Mouse (Mus musculus) limb, embryonic 13.5 days (tissue): ENCODE data around the gene Eipr1. TPM values are rescaled to one million over a fixed set of nuclear protein-coding genes. Genes with fewer than 3 reads are reported as not detected.

Experiments
- ATAC-seq: fragments of 200-750 bp; cut with Nextera tagmentation; 2 replicates; pipeline ENCODE4 v1.8.0; 2017; ENCODE audit warnings: low read depth, moderate number of reproducible peaks, moderate TSS enrichment; ENCODE audit not compliant: low FRiP score
- H3K27ac ChIP-seq: fragments of 300-500 bp; sonication (generic); 2 replicates; pipeline ENCODE4 v1.5.1; 2015; ENCODE audit warnings: inconsistent platforms, mild to moderate bottlenecking, moderate library complexity
- H3K27me3 ChIP-seq: fragments of 300-500 bp; sonication (generic); 2 replicates; pipeline ENCODE4 v1.6.1; 2015; ENCODE audit warnings: mild to moderate bottlenecking, inconsistent platforms
- H3K36me3 ChIP-seq: fragments of 300-500 bp; sonication (generic); 2 replicates; pipeline ENCODE4 v1.6.1; 2015; ENCODE audit warnings: inconsistent platforms, mild to moderate bottlenecking, moderate library complexity
- H3K4me1 ChIP-seq: fragments of 300-500 bp; sonication (generic); 2 replicates; pipeline ENCODE4 v1.6.1; 2015; ENCODE audit warnings: inconsistent platforms
- H3K4me2 ChIP-seq: fragments of 300-500 bp; sonication (generic); replicated peaks from 2 replicates; pipeline ENCODE4 v1.6.1; 2015; ENCODE audit warnings: inconsistent platforms, mild to moderate bottlenecking, moderate library complexity
- H3K4me3 ChIP-seq: fragments of 300-500 bp; sonication (generic); 2 replicates; pipeline ENCODE4 v1.5.1; 2015; ENCODE audit warnings: moderate library complexity, mild to moderate bottlenecking, inconsistent platforms
- H3K9ac ChIP-seq: fragments of 300-500 bp; sonication (generic); 2 replicates; pipeline ENCODE4 v1.6.1; 2015; ENCODE audit warnings: mild to moderate bottlenecking, inconsistent platforms
- H3K9me3 ChIP-seq: fragments of 300-500 bp; sonication (generic); 2 replicates; pipeline ENCODE4 v1.6.1; 2016; ENCODE audit warnings: inconsistent platforms
- WGBS: fragments of 180-500 bp; shearing (Covaris S2); methylation state at CpG from one replicate; pipeline ENCODE4 v1.1.7; 2015; 5-methylcytosine and 5-hydroxymethylcytosine counted together
- polyA plus RNA-seq: library from polyadenylated mRNA; unstranded; fragments of >200 nt; fragmentation: Nextera tagmentation; extraction: Ambion mirVana; gene quantifications from 2 replicates; pipeline ENCODE4 v1.2.1, GENCODE M21; 2015

Eipr1 gene
- polyA plus RNA-seq, 1 experiment from 2014 or later = 33.3 TPM

GRCm38 (mm10) chr12:28831066-28831733, 79.6 kb downstream of the Eipr1 start:
- H3K36me3 ChIP-seq = 0 out of 2 replicates have a peak, but pooled peaks cover 10% of the 10 kb centered on the region
- no peaks in the 10 kb centered on the region for H3K9me3 ChIP-seq
- no peak overlapping the region for H3K4me2 ChIP-seq
- no peak overlapping the region for H3K9ac ChIP-seq
- no peaks in the 10 kb centered on the region for H3K27me3 ChIP-seq
- no peak overlapping the region for H3K27ac ChIP-seq
- no peaks in the 10 kb centered on the region for H3K4me1 ChIP-seq
- WGBS = 36% methylated on average over 7 of the region's 7 CpGs
- H3K4me3 ChIP-seq = no peak overlapping the region
- no peak for ATAC-seq

DNA sequence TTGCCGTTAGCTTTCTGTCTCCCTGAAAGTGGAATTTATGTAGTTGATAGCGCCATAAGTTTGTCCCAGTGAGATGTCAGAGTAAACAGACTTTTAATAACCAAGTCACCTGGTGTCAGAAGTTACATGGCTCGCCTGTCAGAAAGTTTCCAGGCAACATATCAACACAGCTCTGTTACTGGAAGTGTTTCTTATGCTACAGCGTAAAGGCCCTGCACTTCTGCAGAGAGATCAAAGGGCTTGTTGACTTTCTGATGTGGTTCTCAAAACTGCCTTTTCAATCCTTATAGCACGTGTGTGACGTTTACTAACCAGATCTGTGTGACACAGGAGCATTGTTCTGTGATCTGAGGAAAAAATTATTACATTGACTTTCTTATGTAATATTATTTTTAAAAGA, 82.7 kb downstream of the Eipr1 start:
- ATAC-seq = no peak
- 72% methylated on average over 6 of the region's 6 CpGs for WGBS
- H3K27ac ChIP-seq = no peak overlapping the region
- H3K4me2 ChIP-seq = no peak overlapping the region
- no peak overlapping the region for H3K9ac ChIP-seq
- no peaks in the 10 kb centered on the region for H3K27me3 ChIP-seq
- H3K4me3 ChIP-seq = no peak overlapping the region
- peaks cover 13% of the 10 kb centered on the region for H3K4me1 ChIP-seq
- no peaks in the 10 kb centered on the region for H3K9me3 ChIP-seq
- H3K36me3 ChIP-seq = 0 out of 2 replicates have a peak, but pooled peaks cover 5% of the 10 kb centered on the region

- WGBS = 92% methylated on average over 3 of the region's 3 CpGs
These were observed 84.1 kb downstream of the Eipr1 start for GRCm38 (mm10) chr12:28835683-28836082.

GRCm38 (mm10) chr12:28838268-28838667, 86.7 kb downstream of the Eipr1 start:
- Histone ChIP-seq H3K36me3 (no peaks in the 10 kb centered on the region), H3K9ac (no peak overlapping the region), H3K27ac (no peak overlapping the region), H3K9me3 (no peaks in the 10 kb centered on the region), H3K4me3 (no peak overlapping the region), H3K4me1 (peaks cover 13% of the 10 kb centered on the region), H3K4me2 (no peak overlapping the region), H3K27me3 (no peaks in the 10 kb centered on the region)
- 43% methylated on average over 4 of the region's 4 CpGs for WGBS
- ATAC-seq = no peak

More at GRCm38 (mm10) chr12:28835683-28836082, 84.1 kb downstream of the Eipr1 start:
- ATAC-seq = no peak
- no peak overlapping the region for H3K27ac ChIP-seq
- H3K27me3 ChIP-seq = no peaks in the 10 kb centered on the region
- no peak overlapping the region for H3K9ac ChIP-seq
- no peaks in the 10 kb centered on the region for H3K36me3 ChIP-seq
- no peaks in the 10 kb centered on the region for H3K9me3 ChIP-seq
- H3K4me2 ChIP-seq = no peak overlapping the region
- H3K4me1 ChIP-seq = peaks cover 13% of the 10 kb centered on the region
- no peak overlapping the region for H3K4me3 ChIP-seq

- H3K4me1 ChIP-seq = peaks cover 13% of the 10 kb centered on the region
These were observed 87.4 kb downstream of the Eipr1 start for GRCm38 (mm10) chr12:28838971-28839370.

GRCm38 (mm10) chr12:28841179-28841698, 89.6 kb downstream of the Eipr1 start:
- H3K4me2 ChIP-seq = no peak overlapping the region
- no peak overlapping the region for H3K9ac ChIP-seq
- H3K4me1 ChIP-seq = peaks cover 13% of the 10 kb centered on the region
- H3K27ac ChIP-seq = no peak overlapping the region
- 77% methylated on average over 5 of the region's 5 CpGs for WGBS
- H3K36me3 ChIP-seq = no peaks in the 10 kb centered on the region
- no peak overlapping the region for H3K4me3 ChIP-seq
- no peaks in the 10 kb centered on the region for H3K27me3 ChIP-seq
- no peaks in the 10 kb centered on the region for H3K9me3 ChIP-seq
- no peak for ATAC-seq

More at GRCm38 (mm10) chr12:28838971-28839370, 87.4 kb downstream of the Eipr1 start:
- no peak for ATAC-seq
- H3K27me3 ChIP-seq = no peaks in the 10 kb centered on the region
- 75% methylated on average over 7 of the region's 7 CpGs for WGBS
- H3K4me2 ChIP-seq = no peak overlapping the region
- no peak overlapping the region for H3K27ac ChIP-seq
- no peak overlapping the region for H3K9ac ChIP-seq
- H3K4me3 ChIP-seq = no peak overlapping the region
- H3K9me3 ChIP-seq = no peaks in the 10 kb centered on the region
- no peaks in the 10 kb centered on the region for H3K36me3 ChIP-seq

DNA sequence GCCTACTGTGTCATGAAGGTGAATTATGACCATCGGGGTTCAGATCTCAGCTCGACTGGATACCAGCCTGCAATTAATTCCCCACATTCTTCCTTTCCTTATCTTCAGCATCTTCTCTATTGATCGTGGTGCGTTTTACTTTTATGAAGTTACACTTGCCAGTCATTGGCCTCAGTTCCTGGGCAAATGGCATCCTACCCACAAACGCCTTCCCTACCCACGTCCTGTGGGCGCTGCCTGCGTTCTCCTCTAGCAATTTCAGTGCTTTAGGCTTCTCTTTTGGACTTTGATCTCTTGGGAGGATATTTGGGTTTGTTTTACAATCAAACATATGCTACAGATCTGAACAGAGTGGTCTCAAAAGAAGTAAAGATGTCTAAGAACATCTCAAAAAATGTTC, 94.2 kb downstream of the Eipr1 start:
- WGBS = 80% methylated on average over 8 of the region's 8 CpGs
- no peaks in the 10 kb centered on the region for H3K27me3 ChIP-seq
- H3K9me3 ChIP-seq = no peaks in the 10 kb centered on the region
- ATAC-seq = no peak
- no peak overlapping the region for H3K27ac ChIP-seq
- H3K4me2 ChIP-seq = no peak overlapping the region
- H3K36me3 ChIP-seq = 0 out of 2 replicates have a peak, but pooled peaks cover 3% of the 10 kb centered on the region
- H3K9ac ChIP-seq = no peak overlapping the region
- H3K4me1 ChIP-seq = no peaks in the 10 kb centered on the region
- H3K4me3 ChIP-seq = no peak overlapping the region

GRCm38 (mm10) chr12:28847401-28847800, 95.8 kb downstream of the Eipr1 start:
- Histone ChIP-seq H3K9ac (no peak overlapping the region), H3K4me1 (no peaks in the 10 kb centered on the region), H3K4me3 (no peak overlapping the region), H3K9me3 (no peaks in the 10 kb centered on the region), H3K4me2 (no peak overlapping the region), H3K27ac (no peak overlapping the region), H3K36me3 (0 out of 2 replicates have a peak, but pooled peaks cover 3% of the 10 kb centered on the region), H3K27me3 (no peaks in the 10 kb centered on the region)
- ATAC-seq = no peak
- WGBS = 77% methylated on average over 6 of the region's 6 CpGs

DNA sequence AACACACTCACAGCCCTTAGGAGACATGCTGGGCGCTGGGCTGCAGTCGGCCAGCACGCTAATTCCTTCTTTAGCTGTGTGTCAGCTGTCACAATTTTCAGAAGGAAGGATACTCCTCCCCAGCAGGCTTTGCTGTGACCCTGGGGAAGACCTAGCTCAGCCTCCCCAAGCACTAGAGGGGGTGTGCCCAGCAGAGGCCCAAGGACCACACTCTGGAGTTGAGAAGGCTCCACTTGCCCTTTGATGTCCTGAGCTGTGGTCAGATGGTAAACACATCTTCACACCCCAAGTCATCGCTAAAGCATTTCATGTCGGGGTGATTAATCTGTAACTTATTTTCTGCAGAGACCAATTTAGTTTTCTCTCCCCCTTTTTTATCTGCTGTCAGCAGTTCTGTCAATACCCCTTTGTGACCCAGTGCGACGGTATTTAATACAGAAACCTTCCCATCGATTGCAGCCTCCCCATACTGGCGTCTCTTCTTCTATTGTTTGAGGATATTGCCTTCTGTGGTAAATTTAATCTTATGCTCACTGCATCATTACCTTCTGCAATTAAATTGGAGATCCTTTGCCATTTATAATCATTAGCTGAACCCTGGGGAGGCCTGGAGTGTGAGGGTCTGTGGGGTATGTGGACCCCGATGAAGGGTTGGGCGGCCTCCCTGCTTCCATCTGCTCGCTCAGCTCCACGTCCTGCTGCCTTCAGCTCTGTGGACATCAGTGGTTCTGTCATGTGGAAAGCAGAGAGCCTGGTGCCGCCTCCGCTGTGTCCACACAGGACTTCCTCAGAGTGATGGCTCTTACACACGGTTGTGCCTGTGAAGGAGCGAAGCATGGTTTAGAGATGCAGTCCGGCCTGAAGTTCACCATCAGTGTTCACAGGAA, 97.4 kb downstream of the Eipr1 start:
- Histone ChIP-seq H3K9me3 (no peaks in the 10 kb centered on the region), H3K36me3 (0 out of 2 replicates have a peak, but pooled peaks cover 3% of the 10 kb centered on the region), H3K9ac (no peak overlapping the region), H3K4me1 (no peaks in the 10 kb centered on the region), H3K27ac (no peak overlapping the region), H3K4me3 (no peak overlapping the region), H3K27me3 (no peaks in the 10 kb centered on the region), H3K4me2 (no peak overlapping the region)
- 72% methylated on average over 18 of the region's 18 CpGs for WGBS
- no peak for ATAC-seq

DNA sequence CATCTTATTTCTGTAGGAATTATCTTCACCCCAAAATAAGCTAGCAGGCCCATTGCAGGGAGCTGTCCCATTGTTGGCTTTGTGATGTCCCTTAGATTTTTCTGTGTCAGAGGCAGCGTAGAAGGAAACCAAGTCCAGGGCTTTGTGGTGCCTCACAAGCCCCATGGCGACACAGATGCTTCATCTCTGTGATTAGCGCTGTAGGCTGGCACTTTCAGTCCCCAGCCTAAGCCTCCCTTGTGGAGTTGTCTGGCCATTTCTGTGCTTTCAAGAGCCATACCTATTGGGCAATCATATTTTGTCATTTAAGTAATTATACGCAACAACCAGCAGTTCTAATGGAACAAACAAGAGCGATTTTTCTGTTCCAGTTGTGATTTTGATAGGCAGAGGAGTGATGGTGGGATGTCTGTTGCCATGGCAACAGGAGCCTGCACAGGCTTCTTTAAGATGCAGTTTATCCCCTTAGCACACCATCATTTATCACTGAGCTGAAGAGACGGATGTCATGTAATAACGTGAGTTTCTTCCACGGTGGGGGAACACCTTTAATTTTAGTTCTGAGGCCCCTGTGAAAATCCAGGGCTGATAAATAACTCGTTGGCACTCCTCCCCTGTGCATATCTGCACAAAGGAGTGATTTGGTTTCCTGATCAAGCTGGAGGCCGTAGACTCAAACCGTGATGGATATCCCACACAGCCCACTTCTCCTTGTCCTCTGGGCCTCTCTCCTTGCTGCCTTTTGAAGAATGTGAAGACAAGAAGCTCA, 108.1 kb downstream of the Eipr1 start:
- Histone ChIP-seq H3K36me3 (peaks cover 2% of the 10 kb centered on the region), H3K27me3 (no peaks in the 10 kb centered on the region), H3K9ac (no peak overlapping the region), H3K27ac (no peak overlapping the region), H3K4me1 (no peaks in the 10 kb centered on the region), H3K9me3 (no peaks in the 10 kb centered on the region), H3K4me3 (no peak overlapping the region), H3K4me2 (no peak overlapping the region)
- no peak for ATAC-seq
- WGBS = 75% methylated on average over 11 of the region's 11 CpGs

DNA sequence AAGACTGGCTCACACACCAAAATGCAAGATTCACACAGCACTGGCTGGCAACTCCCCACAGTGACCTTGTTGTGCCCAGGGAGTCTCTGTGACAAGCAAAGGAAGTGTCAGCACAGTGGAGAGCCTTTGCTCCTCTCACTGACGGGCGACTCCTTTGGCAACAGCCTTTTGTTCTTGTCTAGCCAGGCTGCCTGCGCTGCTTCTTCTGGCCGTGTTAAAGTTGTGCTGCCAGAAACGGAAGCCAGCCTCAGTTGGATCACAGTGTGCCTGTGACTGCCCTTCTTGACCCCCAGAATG, 108.6 kb downstream of the Eipr1 start:
- no peak overlapping the region for H3K9ac ChIP-seq
- no peak overlapping the region for H3K4me3 ChIP-seq
- ATAC-seq = no peak
- H3K27me3 ChIP-seq = no peaks in the 10 kb centered on the region
- H3K4me1 ChIP-seq = no peaks in the 10 kb centered on the region
- WGBS = 63% methylated on average over 5 of the region's 5 CpGs
- peaks cover 7% of the 10 kb centered on the region for H3K36me3 ChIP-seq
- H3K9me3 ChIP-seq = no peaks in the 10 kb centered on the region
- no peak overlapping the region for H3K4me2 ChIP-seq
- H3K27ac ChIP-seq = no peak overlapping the region

DNA sequence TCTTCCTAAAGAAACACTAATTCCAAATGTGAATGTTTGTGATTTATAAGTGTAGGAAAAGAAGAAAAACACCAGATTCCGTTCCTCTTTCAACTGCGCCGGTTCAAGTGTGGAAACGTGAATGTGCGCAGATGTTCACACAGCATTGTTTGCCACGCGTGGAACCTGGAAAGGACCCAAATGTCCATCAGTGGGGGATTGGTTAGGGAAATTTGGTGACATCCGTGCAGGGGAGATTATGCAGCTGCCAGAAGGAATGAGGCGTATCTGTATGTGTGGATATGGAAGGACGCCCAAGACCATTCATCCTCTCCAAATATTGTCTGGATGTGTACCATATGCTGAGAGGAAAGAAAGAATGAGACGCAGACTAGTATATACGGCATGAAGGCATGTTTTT, 111.7 kb downstream of the Eipr1 start:
- H3K4me1 ChIP-seq = peaks cover 10% of the 10 kb centered on the region; the same call in 1 of the 2 replicates
- no peak overlapping the region for H3K9ac ChIP-seq
- 80% methylated on average over 12 of the region's 12 CpGs for WGBS
- no peak for ATAC-seq
- H3K27me3 ChIP-seq = no peaks in the 10 kb centered on the region
- H3K27ac ChIP-seq = no peak overlapping the region
- H3K4me2 ChIP-seq = no peak overlapping the region
- H3K9me3 ChIP-seq = no peaks in the 10 kb centered on the region
- H3K4me3 ChIP-seq = no peak overlapping the region
- H3K36me3 ChIP-seq = peaks cover 17% of the 10 kb centered on the region
